Mouse (Mus musculus) left cerebral cortex, adult 18-20 months (tissue): ENCODE results near the gene Nmnat3. TPM values are rescaled to one million over a fixed set of nuclear protein-coding genes. Genes with fewer than 3 reads are reported as not detected.

Experiments
- DNase-seq, 2 experiments: peaks; one replicate each; pipeline ENCODE4 v3.0.0; 2021 to 2022; ENCODE audit warnings: low spot score in 2 of 2, mixed read lengths in 1 of 2
- total RNA-seq, 2 experiments: library from RNA; stranded (reverse); gene quantifications; 2 replicates each; pipeline ENCODE4 v1.2.3; 2021

The Nmnat3 gene
- total RNA-seq, 2 experiments from 2014 or later, result 1.7 to 2.3 TPM

DNA sequence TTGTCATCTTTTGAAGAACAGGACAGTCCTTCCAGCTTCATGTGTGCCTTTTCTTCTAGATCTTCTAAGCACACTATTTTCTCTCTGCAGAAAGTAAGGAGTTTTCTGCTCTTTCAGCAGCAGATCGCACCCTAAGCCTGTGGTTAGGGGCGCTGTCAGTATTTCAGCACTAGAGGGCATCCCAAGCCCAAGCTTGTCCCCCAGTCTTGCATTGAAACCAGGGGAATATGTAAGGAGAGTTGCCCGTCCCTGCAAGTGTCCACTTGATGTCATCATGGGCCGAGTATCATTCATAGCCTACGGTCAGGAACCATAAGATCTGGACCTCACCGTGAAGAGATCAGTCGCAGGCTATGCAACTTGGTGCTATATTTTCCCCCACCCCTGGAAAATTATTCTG lies 130.7 kb downstream of the Nmnat3 start:
- no peak for DNase-seq

DNA sequence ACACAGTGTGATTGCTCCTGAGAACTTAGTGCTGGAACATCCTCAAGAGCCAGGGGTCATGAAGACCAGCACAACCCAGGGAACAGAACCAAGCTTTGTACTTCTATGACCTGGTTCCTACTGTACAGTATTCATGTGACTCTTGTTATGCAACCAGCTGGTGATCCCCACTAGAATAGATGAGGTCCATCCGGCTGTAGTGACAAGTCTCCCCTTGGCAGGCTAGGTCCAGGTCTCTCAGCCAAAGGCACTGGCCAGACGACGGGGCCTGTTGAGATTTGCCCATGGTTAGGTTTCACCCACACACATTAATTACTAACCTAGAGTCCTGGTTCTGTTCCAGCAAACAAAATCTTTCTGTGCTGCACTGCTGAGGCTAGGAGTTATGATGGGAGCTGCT lies 131.1 kb downstream of the Nmnat3 start:
- DNase-seq, result no peak

DNA sequence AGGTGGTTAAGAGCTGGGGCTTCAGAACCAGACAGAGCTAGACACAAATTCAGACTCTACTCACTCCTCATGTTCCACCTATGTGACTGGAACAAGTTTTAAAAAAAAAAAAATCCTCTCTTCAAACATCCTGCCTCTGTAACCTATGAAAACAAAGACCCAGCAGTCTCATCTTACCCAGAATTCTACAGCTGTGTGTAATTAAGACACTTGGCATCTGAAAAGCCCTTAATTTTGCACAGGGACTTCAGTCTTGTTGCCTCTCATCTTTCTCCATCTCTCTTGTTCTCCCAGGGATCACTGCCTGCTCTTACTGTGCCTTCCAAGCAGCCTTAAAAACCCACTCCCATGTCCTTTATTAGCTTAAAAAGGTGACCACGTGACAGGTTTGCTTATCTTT lies 133.4 kb downstream of the Nmnat3 start:
- no peak for DNase-seq

DNA sequence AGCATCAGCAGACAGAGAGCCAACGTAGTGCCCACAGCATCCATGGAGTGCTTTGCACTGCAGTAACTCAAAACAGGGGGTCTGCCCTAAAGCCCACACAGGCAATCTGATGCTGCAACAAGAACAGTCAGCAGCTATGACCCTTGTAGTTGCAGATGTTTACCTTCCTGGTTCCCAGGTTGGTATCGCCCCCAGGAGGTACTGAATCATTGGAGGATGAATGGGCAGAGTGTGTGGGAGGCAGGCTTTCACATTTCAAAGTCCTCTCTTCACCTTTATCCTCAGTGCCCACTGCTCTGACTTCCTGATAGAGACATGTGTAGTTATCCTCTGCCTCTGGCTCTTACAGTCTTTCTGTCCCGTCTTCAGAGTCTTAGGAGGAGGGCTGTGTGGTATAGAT lies 134.7 kb downstream of the Nmnat3 start:
- no peak for DNase-seq

DNA sequence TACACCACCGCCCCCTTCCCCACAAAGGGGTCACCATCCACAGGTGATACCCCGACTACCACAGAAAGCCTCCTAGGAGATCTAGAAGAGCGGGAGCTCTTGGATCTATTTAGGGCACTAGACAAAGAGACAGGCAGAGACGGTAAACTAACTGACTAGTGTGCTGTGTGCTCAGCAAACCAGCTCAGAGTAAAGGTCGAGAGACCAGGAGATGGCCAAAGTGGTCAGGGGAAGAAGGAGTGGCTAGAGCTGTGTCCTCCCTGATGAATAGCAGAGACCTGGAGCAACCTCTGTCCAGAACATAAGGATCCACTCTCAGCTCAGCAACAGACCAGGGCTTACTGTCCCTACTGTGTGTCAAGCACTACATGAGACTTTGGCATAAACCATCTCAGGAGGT lies 135.4 kb downstream of the Nmnat3 start, which contains the start of gene Rbp1:
TSS of gene Rbp1 (plus strand) at position 306 of the 400 bp plus-strand sequence.
- no peak for DNase-seq

DNA sequence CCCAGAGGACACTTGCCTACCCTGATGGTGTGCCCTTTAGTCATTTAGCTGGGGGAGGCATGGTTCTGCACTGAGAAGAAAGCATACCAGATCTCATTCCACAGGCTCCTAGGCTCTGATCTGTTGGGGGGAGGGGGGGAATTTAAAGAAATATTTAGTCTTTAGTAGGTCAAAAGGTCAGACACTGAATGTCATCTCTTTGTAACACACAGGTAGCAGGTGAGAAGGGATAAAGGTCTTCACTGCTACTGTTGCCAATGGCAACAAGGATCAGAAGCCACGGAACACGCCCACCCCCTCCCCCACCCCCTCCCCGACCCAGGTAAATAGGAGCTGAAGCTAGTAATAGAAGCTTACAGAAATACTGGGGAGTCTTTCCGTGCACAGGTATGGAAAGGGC lies 136.5 kb downstream of the Nmnat3 start:
- no peak for DNase-seq

DNA sequence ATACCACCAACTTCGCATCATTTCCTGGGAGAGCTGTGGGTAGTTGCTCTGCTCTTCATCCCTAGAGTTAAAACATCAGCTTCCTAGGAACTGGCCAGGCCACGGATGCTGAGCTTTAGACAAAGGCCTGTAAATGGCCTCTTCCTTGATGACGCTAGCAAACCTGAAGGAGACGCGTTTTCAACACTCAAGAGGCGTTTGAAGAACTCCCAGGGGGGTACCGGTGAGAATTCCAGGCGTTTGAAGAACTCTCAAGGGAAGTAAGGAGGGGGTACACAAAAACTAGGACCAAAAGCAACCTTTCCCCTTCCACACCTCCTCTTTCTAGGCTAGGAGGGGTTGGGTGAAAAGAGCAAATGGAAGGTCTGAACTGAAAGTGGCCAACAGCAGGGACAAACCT lies 137.1 kb downstream of the Nmnat3 start:
- no peak for DNase-seq

DNA sequence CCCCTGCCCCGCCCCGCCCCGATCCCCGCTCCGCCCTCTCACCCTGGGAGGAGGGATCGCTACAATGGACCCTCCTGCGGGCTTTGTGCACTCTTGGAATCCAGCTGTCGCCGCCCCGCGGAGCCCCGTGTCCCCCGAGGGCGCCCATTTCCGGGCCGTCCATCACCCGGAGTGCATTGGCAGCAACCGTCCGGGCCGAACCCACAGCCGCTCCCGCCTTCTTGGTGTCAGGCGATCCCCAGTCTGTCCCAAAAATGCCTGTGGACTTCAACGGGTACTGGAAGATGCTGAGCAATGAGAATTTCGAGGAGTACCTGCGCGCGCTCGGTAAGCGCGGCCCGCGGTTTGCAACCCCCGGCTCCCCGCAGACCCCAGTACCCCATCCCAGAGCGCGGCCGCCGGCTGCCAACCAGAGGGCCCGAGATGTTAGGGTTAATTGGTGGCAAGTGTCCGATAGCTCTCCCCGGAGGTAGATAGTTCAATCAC lies 137.5 kb downstream of the Nmnat3 start:
- DNase-seq, result no peak

DNA sequence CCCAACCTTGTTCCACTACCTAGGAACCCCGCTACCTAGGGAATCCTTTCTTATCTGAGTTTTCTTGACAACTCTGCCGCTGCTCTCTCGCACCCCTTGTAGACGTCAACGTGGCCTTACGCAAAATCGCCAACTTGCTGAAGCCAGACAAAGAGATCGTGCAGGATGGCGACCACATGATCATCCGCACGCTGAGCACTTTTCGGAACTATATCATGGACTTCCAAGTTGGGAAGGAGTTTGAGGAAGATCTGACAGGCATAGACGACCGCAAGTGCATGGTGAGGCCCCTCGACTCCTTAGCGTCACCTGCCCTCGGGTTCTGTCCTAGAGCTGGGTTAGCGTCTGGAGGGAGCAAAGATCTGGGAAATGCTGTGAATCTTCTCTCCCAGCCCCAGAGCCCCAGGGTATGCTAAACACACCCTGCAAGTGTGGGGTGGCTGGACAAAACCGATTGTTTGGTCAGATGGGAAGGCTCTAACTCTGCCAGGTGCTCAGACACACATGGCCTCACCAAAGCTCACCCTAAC lies 138.2 kb downstream of the Nmnat3 start:
- DNase-seq, result no peak

DNA sequence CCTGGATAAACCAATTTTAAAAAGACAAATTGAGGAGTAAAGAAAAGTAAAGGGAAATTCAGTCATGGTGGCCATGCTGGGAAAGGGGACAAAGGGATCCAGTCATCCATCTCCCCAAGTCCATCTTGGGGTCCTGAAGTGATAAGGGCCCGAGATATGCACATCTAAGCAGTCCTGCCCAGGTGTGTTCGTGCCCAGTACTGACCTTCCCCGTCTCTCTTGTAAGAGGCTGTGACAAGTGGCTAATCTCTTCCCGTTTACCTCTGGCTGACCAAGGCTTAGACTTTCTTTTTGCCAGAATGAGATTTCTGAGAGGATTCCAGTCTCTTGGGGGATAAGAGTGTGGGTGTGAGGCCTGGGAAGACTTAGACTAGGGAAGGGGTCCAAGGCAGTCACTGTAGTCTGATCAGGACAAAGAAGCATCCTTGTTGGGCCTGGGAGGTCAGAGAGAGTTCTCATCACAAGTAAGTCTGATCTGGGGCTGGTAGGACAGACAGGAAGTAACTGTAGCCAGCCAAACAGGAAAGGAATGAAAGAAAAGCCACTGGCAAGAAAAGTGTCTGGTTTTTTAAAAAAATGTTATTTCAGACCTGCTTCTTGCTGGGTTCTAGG lies 140.8 kb downstream of the Nmnat3 start:
- no peak for DNase-seq

DNA sequence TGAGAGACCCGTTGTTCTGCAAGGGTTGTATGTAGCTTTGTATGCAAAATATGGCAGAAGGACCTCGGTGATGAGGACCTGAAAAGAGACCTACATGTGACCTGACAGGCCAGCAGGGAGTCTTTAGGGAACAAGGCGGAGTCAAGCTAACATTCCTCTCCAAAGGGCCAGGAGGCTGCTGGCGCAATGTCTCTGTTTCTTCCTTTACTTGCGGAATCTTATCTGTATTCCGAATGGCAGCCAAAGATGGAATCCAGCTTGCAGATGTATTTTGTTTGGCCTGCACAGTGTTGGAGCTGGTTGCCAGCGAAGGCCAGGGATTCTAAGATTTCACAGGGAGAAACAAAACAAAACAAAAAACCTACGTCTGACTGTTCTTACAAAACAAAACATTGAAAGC lies 141.5 kb downstream of the Nmnat3 start:
- DNase-seq, result no peak

DNA sequence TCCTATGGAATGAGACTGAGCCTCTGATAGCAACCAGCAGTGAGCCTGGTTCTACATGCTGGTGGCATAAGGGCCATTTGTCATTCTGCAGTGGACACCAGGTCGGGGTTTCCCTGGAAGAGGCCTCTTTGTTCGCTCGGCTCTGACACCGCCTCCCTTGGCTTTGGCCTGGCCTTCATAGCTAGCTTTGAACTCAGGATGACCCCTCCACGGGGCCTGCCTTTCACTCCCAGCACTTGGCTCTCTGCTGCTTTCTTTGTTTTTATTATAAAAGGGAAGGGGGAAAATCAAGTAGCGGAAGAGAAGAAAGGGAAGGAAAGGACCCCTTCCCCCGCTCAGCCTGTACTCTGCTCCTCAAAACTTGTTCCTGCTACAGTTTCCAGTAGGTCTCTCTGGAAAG lies 142.6 kb downstream of the Nmnat3 start:
- DNase-seq, result no peak

DNA sequence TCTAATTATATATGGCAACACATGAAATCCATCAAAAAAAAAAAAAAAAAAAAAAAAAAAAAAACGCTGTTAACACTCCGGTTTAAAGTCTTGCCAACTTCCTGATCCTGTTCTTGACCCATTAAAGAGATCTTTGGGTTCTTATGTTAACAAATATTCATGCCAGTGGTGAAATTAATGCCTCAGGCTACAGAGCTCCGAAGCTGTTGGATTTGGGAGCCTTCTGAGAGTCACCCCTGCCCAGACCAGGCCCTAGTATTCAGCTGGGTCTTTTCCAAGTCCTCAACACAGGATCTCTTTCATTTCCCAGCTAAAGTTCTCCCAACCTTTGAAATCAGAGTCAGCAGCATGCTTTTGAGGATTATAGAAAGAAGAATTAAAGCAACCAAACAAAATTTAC lies 143.3 kb downstream of the Nmnat3 start:
- no peak for DNase-seq

DNA sequence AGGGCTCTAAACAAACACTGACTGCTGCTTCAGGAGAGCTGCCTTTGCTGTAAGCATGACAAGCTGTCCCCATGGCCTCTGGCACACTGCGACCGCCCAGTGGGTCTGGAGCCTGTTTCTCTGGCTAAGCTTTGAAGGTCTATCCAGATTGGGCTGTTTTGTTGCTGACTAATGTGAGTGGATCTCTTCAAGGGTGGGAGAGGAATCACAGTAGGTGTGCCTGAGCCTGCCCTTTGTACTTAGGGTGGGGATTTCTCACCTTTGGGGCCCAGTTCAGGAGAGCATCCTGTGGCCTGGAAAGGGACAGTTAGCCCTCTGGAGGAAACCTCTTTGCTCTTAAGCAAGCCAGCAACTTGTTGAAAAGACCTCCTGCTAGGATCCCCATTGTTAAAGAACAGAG lies 145.8 kb downstream of the Nmnat3 start:
- DNase-seq, result no peak

DNA sequence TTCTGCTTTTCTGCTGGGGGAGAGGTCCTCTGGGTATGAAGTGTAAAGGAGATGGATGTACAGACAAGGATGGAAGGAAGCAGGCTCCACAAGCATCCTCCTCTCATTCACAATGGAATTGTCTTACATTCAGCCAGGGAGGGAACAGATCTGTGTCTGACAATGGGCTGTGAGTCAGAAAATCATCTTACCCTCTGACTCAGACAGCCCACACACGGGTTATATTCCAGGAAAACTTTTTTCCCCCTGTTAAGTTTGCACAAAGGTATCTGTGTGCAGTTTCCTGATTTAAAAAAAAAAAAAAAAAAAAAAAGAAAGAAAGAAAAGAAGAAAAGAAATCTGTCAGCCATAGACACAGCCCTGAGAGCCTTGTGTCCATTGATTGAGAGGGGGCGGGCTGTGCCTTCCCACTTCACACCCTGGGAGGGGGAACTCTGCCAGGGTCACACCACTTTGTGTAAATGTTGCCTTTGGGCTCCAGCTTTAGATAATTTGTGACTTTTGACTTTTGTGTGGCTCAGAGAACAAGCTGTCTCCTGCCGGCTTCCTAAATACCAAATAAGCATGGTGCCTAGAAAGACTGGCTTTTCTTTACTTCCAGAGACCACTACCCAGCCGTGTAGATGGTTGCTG lies 146.8 kb downstream of the Nmnat3 start:
- DNase-seq, result no peak

DNA sequence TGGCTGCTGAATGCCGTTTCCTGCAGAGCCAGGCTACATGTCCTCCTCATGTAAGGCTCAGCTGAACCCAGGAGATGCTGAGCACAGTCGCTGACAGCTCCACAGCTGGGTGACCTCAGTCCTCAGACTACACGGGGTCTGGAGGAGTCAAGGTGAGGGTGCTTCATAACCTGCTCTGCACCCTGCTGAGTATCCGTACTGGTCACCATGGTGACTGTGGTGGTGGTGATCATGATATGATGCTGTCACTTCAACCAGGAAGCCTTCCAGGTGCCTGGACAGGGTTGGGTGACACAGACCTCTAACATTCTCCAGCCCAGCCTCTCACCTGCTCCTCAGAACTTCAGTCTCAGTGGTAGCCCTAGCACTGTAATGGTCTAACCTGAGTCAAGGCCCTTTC lies 150.6 kb downstream of the Nmnat3 start:
- no peak for DNase-seq

DNA sequence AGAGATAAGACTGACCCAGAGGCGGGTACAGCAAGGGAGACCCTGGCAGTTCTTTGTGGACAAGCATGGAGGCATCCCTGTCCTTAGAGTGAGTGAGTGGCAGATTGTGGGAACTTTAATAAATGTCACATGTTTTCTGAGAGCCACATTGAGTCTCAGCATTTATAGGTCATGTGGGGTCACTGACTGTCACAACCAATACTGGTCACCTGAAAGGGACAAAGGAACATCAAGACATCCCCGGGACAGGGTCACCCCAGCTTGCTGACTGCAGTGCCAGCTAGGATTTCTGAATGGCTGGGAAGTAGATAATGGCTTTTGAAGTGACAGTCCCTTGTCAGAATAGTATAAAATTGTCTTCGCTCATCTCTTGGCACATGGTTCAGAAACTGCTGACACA lies 151.9 kb downstream of the Nmnat3 start:
- no peak for DNase-seq

DNA sequence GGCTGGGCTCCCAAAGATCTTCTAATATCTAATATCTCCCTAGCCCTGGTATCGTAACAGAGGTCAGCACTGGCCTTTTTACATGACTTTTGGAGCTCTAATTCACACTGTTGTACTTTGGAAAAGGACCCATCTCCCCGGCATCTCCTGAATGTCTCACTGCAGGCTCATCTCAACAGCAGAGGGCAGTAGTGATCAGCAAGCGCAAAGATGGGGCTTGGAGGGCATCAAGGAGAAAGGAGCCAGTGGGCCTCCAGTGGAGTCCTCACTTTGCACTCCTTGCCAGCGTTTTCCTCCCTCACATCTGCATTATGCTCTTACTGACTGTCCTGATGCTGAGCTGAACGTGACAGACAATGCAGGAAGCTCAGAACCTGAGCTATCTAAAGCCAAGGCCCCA lies 155.4 kb downstream of the Nmnat3 start:
- DNase-seq, result peak; percentile 18 to 42

DNA sequence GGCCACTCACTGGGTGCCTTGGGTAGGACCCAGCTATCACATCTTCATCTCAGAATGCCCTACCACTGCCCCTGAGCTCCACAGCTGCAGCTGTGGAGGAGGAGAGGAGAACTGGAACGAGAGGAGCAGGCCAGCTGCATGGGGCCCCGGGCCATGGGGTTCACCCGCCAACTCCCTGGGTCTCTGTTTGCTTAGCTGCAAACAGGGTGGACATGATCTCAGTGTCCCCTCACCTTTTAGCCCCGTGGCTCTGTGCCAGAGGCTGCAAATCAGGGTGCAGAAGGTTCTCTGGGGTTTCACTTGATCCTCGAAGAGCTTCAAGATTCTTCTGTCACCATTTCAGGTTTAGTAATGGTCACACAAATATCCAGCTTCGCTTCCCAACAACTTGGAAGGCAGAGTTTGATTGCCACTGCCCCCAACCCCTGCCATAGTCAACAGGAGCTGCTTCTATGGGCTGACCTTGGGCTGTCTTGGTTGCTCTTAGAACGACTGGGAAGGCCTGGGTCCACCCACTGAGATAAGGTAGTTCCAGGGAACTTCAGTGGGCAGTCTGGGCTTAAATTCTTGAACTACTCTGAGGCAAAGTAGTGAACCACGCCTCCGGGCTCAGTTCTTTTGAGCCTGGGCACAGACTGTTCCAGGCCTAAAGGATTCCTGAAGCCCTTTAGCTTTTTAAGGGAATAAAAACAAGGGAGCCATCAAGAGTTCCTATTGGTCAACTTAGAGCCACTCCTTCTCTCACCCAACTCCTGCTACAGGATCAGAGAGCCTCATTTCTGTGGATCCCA lies 158.3 kb downstream of the Nmnat3 start:
- DNase-seq, result no peak

DNA sequence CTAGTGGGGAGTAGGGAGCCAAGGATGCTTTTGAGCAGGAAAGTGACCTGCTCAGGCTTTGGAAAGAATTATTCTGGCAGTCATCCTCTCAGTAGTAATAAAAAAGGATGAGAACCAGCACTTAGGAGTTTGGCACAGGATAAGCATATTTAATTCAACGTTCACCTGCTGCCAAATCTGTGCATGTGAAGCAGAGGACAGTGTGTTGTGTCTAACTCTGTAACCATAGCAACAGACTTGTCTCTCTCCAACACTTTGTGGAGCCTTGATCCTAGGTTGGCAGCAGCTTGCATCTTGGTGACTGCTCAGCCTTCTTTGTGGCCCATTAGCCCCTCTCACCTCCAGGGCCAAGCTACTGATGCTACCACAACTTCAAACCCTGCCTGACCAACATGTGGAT lies 163.7 kb downstream of the Nmnat3 start:
- DNase-seq, result no peak

DNA sequence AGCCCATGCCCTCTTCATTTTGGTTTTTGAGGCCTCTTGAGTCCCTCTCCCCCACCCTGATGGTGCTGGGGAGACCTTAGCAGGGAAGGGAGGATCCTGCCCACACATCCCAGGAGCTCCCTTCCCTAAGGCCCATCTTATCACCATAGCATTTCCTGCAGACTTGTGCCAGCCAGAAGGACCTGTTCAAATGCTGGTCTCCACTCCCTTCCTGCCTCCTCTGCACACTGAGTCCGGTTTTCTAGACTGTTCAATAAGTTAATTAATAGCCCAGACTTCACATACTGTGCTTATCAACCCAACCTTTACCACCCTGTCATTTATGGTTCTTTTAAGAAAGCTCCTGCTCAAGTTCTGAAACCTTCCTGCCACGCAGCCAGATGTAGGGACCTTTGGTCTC lies 179.5 kb downstream of the Nmnat3 start:
- no peak for DNase-seq
